Mouse (Mus musculus) embryo, embryonic 11.5 days (tissue): Measurements from ENCODE around the gene Cd70.

ENCODE experiments used
- DNase-seq: peaks from one replicate; pipeline ENCODE4 v3.0.0-alpha.2; 2012; ENCODE audit warnings: low read depth, low spot score

The Cd70 gene

DNA sequence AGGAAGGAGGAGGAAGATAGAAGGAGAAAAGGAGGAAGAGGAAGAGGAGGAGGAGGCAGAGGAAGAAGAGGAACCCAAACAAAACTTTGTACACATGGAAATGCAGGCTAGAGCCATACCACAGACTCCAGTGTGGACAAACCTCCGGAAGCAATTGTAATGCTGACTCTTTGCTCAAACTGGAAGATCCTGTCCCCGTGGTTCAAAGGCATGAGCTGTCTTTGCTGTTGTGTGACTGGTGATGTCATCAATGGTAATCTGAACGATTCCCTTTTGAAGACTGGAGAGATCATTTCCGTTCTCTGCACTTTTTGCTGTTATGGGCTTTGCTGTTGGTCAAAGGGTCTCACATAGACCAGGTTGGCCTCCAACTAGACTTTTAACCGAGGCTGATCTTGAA lies 51.3 kb downstream of the Cd70 start:
- no peak for DNase-seq

DNA sequence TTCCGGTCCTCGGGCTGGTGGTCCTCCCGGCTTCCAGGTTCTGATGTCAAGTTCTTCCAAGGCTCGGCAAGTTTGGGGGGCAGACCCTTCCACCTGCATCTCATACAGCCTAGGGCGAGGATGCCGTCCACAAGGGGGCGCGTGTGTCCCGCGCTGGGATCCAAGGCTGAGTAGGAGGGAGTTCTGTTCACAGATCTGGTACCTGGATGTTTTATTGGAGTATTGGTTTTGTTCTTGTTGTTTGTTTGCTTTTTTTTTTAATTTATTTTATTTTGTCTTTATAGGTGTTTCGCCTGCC lies 53.0 kb downstream of the Cd70 start:
- peak; percentile 72 for DNase-seq
